Mouse (Mus musculus): ENCODE data around the gene Rita1. TPM values are rescaled to one million over a fixed set of nuclear protein-coding genes. Genes with fewer than 3 reads are reported as not detected.

The Rita1 gene
- polyA plus RNA-seq, 1 experiment from 2014 or later, result 14.3 TPM

- H3K9ac ChIP-seq (ENCODE audit: low read depth, low read length), result no peak overlapping the region
- no peak for TF ChIP-seq CTCF (IDR thresholded peaks at IDR 0.05; ENCODE audit: low read depth)
- ATAC-seq (replicated peaks; ENCODE audit: low FRiP score, low read depth) (no peak), DNase-seq (ENCODE audit: low spot score) (no peak)
- no peak overlapping the region for H3K27ac ChIP-seq
- H3K9me3 ChIP-seq (replicated peaks; ENCODE audit: low read length), result no peaks in the 10 kb centered on the region
- H3K4me3 ChIP-seq (replicated peaks; ENCODE audit: low read depth, low read length), result no peak overlapping the region
- H3K4me2 ChIP-seq (ENCODE audit: low read length), result no peak overlapping the region
- WGBS, result 67% methylated on average over 3 of the region's 3 CpGs
- no peaks in the 10 kb centered on the region for H3K36me3 ChIP-seq (ENCODE audit: insufficient read depth, low read length)
- peaks cover 2% of the 10 kb centered on the region for H3K27me3 ChIP-seq (ENCODE audit: insufficient read depth, low read length)
- H3K4me1 ChIP-seq (replicated peaks; ENCODE audit: insufficient read depth, low read length), result peaks cover 6% of the 10 kb centered on the region
Measured at GRCm38 (mm10) chr5:120644227-120644626, 31.8 kb upstream of the Rita1 start.

GRCm38 (mm10) chr5:120643365-120644085, 31.1 kb upstream of the Rita1 start:
- Histone ChIP-seq H3K9ac (ENCODE audit: low read depth, low read length) (no peak overlapping the region), H3K4me2 (ENCODE audit: low read length) (no peak overlapping the region), H3K4me3 (replicated peaks; ENCODE audit: low read depth, low read length) (no peak overlapping the region), H3K27ac (no peak overlapping the region), H3K9me3 (replicated peaks; ENCODE audit: low read length) (no peaks in the 10 kb centered on the region), H3K4me1 (replicated peaks; ENCODE audit: insufficient read depth, low read length) (peaks cover 2% of the 10 kb centered on the region), H3K36me3 (ENCODE audit: insufficient read depth, low read length) (no peaks in the 10 kb centered on the region), H3K27me3 (ENCODE audit: insufficient read depth, low read length) (no peaks in the 10 kb centered on the region)
- no peak for TF ChIP-seq CTCF (IDR thresholded peaks at IDR 0.05; ENCODE audit: low read depth)
- 47% methylated on average over 14 of the region's 14 CpGs for WGBS
- DNase-seq (ENCODE audit: low spot score) (no peak), ATAC-seq (replicated peaks; ENCODE audit: low FRiP score, low read depth) (no peak)

GRCm38 (mm10) chr5:120640094-120640493, 27.7 kb upstream of the Rita1 start:
- no peak for DNase-seq (ENCODE audit: low spot score)
- no peak overlapping the region for H3K9ac ChIP-seq (ENCODE audit: low read depth, low read length)
- H3K4me2 ChIP-seq (ENCODE audit: low read length), result no peak overlapping the region
- 91% methylated on average over 7 of the region's 7 CpGs for WGBS
- no peaks in the 10 kb centered on the region for H3K27me3 ChIP-seq (ENCODE audit: insufficient read depth, low read length)
- no peaks in the 10 kb centered on the region for H3K36me3 ChIP-seq (ENCODE audit: insufficient read depth, low read length)
- no peaks in the 10 kb centered on the region for H3K4me1 ChIP-seq (replicated peaks; ENCODE audit: insufficient read depth, low read length)
- no peaks in the 10 kb centered on the region for H3K9me3 ChIP-seq (replicated peaks; ENCODE audit: low read length)
- no peak for ATAC-seq (replicated peaks; ENCODE audit: low FRiP score, low read depth)
- no peak overlapping the region for H3K4me3 ChIP-seq (replicated peaks; ENCODE audit: low read depth, low read length)
- no peak for TF ChIP-seq CTCF (IDR thresholded peaks at IDR 0.05; ENCODE audit: low read depth)
- no peak overlapping the region for H3K27ac ChIP-seq

- Histone ChIP-seq H3K27ac (no peak overlapping the region), H3K27me3 (ENCODE audit: insufficient read depth, low read length) (no peaks in the 10 kb centered on the region), H3K4me3 (replicated peaks; ENCODE audit: low read depth, low read length) (no peak overlapping the region), H3K4me1 (replicated peaks; ENCODE audit: insufficient read depth, low read length) (no peaks in the 10 kb centered on the region), H3K9ac (ENCODE audit: low read depth, low read length) (no peak overlapping the region), H3K9me3 (replicated peaks; ENCODE audit: low read length) (no peaks in the 10 kb centered on the region), H3K4me2 (ENCODE audit: low read length) (no peak overlapping the region), H3K36me3 (ENCODE audit: insufficient read depth, low read length) (no peaks in the 10 kb centered on the region)
- no peak for ATAC-seq (replicated peaks; ENCODE audit: low FRiP score, low read depth)
- no peak for TF ChIP-seq CTCF (IDR thresholded peaks at IDR 0.05; ENCODE audit: low read depth)
- 71% methylated on average over 5 of the region's 5 CpGs for whole genome bisulfite sequencing
- DNase-seq (ENCODE audit: low spot score), result no peak
Measured at GRCm38 (mm10) chr5:120635633-120636032, 23.2 kb upstream of the Rita1 start.

- Histone ChIP-seq H3K4me1 (replicated peaks; ENCODE audit: insufficient read depth, low read length) (no peaks in the 10 kb centered on the region), H3K4me2 (ENCODE audit: low read length) (no peak overlapping the region), H3K9me3 (replicated peaks; ENCODE audit: low read length) (no peaks in the 10 kb centered on the region), H3K27ac (no peak overlapping the region), H3K4me3 (replicated peaks; ENCODE audit: low read depth, low read length) (no peak overlapping the region), H3K36me3 (ENCODE audit: insufficient read depth, low read length) (no peaks in the 10 kb centered on the region), H3K27me3 (ENCODE audit: insufficient read depth, low read length) (no peaks in the 10 kb centered on the region; the same call in 1 of the 2 replicates), H3K9ac (ENCODE audit: low read depth, low read length) (no peak overlapping the region)
- 24% methylated on average over 5 of the region's 5 CpGs for WGBS
- DNase-seq (ENCODE audit: low spot score), result no peak
- no peak for TF ChIP-seq CTCF (IDR thresholded peaks at IDR 0.05; ENCODE audit: low read depth)
- ATAC-seq (replicated peaks; ENCODE audit: low FRiP score, low read depth), result no peak
Measured at GRCm38 (mm10) chr5:120634860-120635259, 22.5 kb upstream of the Rita1 start.

- Histone ChIP-seq H3K4me2 (ENCODE audit: low read length) (no peak within 1 kb of the TSS), H3K27ac (no peak within 1 kb of the TSS), H3K27me3 (ENCODE audit: insufficient read depth, low read length) (no peaks in the 10 kb centered on the region; the same call in 1 of the 2 replicates), H3K4me3 (replicated peaks; ENCODE audit: low read depth, low read length) (no peak within 1 kb of the TSS), H3K9ac (ENCODE audit: low read depth, low read length) (no peak within 1 kb of the TSS), H3K9me3 (replicated peaks; ENCODE audit: low read length) (no peaks in the 10 kb centered on the region), H3K36me3 (ENCODE audit: insufficient read depth, low read length) (no peaks in the 10 kb centered on the region), H3K4me1 (replicated peaks; ENCODE audit: insufficient read depth, low read length) (no peaks in the 10 kb centered on the region)
- WGBS, result 55% methylated on average over 9 of the region's 9 CpGs
- no peak for TF ChIP-seq CTCF (IDR thresholded peaks at IDR 0.05; ENCODE audit: low read depth)
- ATAC-seq (replicated peaks; ENCODE audit: low FRiP score, low read depth) (no peak), DNase-seq (ENCODE audit: low spot score) (no peak)
Measured at GRCm38 (mm10) chr5:120634131-120634530, 21.7 kb upstream of the Rita1 start, which contains the start of gene Cfap73. Gene Cfap73, minus strand, starts transcription at chr5:120634235.
